Mouse (Mus musculus): Measurements from ENCODE around the gene Ramp1. TPM values are rescaled to one million over a fixed set of nuclear protein-coding genes. Genes with fewer than 3 reads are reported as not detected.

Ramp1 gene
- polyA plus RNA-seq, 1 experiment from 2014 or later, result 8.6 TPM

DNA sequence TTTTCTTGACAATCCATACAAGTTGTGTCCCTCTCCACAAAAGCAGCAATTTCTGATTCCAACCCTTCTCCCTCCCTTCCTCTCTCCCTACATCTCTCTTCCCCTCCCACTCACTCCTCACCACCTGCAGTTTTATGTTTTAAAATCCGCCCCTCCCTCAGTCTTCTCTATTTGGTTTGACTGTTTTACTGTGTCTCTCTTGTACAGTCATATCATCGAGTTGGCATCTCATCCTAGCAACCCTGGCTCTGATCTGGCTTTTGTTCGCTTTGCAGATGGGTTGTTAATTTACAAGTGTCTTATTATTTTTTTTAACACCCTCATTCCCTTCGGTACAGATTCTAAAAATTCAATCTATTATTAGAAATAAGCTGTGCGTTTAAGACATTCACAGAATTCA, 27.3 kb downstream of the Ramp1 start:
- H3K36me3 ChIP-seq (ENCODE audit: control insufficient read depth, insufficient read depth, low read length), result no peaks in the 10 kb centered on the region
- ATAC-seq (ENCODE audit: insufficient read depth, low FRiP score), result no peak
- H3K9me3 ChIP-seq (replicated peaks; ENCODE audit: control insufficient read depth, low read length), result no peaks in the 10 kb centered on the region
- no peak overlapping the region for H3K9ac ChIP-seq (ENCODE audit: low read length)
- H3K4me3 ChIP-seq (replicated peaks; ENCODE audit: low read length), result no peak overlapping the region
- no peaks in the 10 kb centered on the region for H3K4me1 ChIP-seq (ENCODE audit: control insufficient read depth, insufficient read depth, low read length)
- H3K27me3 ChIP-seq (ENCODE audit: control insufficient read depth, insufficient read depth, low read length), result no peaks in the 10 kb centered on the region
- H3K27ac ChIP-seq (ENCODE audit: low read length), result no peak overlapping the region
- WGBS, result 71% methylated on average over 5 of the region's 5 CpGs
- H3K4me2 ChIP-seq (ENCODE audit: low read depth, low read length), result no peak overlapping the region

DNA sequence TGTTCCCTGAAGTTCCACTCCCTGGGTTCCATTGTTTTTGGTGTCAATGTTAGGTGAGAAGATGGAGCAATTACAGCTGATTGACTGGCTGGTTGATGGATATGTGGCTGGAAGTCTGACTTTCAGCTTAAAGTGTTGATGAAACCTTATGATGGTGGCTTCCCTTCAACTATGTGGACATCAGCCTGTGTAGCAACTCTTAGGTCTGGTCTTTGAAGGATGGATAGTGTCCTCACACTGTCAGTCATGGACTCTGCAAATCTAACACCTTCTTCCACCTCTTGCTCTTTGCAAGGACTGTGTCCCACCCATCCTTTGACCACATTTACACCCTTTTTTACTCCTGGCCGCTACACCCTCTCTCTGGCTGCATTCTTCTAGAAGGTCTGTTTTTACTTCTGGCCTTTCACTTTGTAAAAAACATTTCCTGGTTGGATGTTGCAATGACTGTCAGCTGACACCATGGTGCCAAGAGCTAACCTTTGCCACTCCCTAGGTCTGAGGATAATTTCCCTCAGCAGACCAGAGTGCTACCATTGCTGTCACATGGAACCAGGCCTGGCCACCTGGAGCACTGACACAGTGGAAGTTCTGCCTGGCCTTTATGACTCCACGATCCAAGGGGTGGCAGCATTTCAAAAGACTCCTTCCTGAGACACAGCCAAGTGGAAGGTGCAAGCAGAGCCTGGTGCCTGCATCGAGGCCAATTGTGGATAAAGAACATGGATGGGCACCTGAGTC, 27.9 kb downstream of the Ramp1 start:
- no peak for ATAC-seq (ENCODE audit: insufficient read depth, low FRiP score)
- Histone ChIP-seq H3K4me1 (ENCODE audit: control insufficient read depth, insufficient read depth, low read length) (no peaks in the 10 kb centered on the region), H3K4me2 (ENCODE audit: low read depth, low read length) (no peak overlapping the region), H3K27me3 (ENCODE audit: control insufficient read depth, insufficient read depth, low read length) (no peaks in the 10 kb centered on the region), H3K36me3 (ENCODE audit: control insufficient read depth, insufficient read depth, low read length) (no peaks in the 10 kb centered on the region), H3K27ac (ENCODE audit: low read length) (no peak overlapping the region), H3K4me3 (replicated peaks; ENCODE audit: low read length) (no peak overlapping the region), H3K9ac (ENCODE audit: low read length) (no peak overlapping the region), H3K9me3 (replicated peaks; ENCODE audit: control insufficient read depth, low read length) (no peaks in the 10 kb centered on the region)
- WGBS, result 65% methylated on average over 3 of the region's 3 CpGs

DNA sequence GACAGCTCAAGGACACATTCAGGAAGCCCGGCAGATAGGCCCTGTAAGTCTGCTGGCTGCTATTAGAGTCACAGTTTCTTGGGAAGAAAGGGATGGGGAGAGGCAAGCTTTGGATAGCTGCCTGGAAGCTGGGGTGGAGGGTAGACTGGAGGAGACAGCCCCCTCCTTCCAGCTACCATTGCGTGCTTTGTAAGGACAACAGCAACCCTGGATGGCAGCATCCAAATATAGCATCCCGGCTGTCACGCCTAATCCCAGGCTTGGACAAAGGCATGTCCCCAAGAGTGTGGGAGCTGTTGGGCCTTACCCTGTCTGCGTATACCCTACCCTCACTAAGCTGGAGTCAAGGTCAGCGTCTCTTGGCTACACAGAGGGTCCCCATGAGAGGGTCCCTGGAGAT, 29.7 kb downstream of the Ramp1 start:
- Histone ChIP-seq H3K27me3 (ENCODE audit: control insufficient read depth, insufficient read depth, low read length) (no peaks in the 10 kb centered on the region), H3K27ac (ENCODE audit: low read length) (peak overlapping the region; percentile 56; the same call in 1 of the 2 replicates), H3K4me2 (ENCODE audit: low read depth, low read length) (no peak overlapping the region), H3K9me3 (replicated peaks; ENCODE audit: control insufficient read depth, low read length) (no peaks in the 10 kb centered on the region), H3K4me1 (ENCODE audit: control insufficient read depth, insufficient read depth, low read length) (no peaks in the 10 kb centered on the region), H3K9ac (ENCODE audit: low read length) (no peak overlapping the region), H3K4me3 (replicated peaks; ENCODE audit: low read length) (no peak overlapping the region), H3K36me3 (ENCODE audit: control insufficient read depth, insufficient read depth, low read length) (no peaks in the 10 kb centered on the region)
- ATAC-seq (ENCODE audit: insufficient read depth, low FRiP score), result no peak
- WGBS, result 74% methylated on average over 6 of the region's 6 CpGs

DNA sequence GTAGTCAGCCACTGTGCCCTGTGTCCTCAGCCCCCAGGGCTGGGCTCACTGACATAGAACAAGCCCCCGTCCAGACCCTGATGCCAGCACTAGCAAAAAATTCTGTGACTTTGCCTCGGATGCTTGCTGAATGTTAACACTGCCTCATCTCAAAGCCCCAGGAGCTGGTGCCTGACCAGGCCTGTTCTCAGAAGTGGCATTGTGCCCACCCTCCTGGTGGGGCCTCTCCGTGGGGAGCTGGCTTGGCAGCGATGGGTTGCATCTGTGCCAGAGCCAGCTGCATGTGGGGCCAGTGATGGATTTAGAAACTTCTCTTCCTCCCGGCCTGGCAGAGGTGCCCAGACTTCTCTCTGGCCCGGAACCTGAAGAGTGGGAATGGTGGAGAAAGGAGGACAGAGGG, 30.2 kb downstream of the Ramp1 start:
- Histone ChIP-seq H3K27ac (ENCODE audit: low read length) (peak overlapping the region; percentile 56; the same call in 1 of the 2 replicates), H3K4me3 (replicated peaks; ENCODE audit: low read length) (no peak overlapping the region), H3K27me3 (ENCODE audit: control insufficient read depth, insufficient read depth, low read length) (no peaks in the 10 kb centered on the region), H3K9ac (ENCODE audit: low read length) (no peak overlapping the region), H3K9me3 (replicated peaks; ENCODE audit: control insufficient read depth, low read length) (no peaks in the 10 kb centered on the region), H3K4me1 (ENCODE audit: control insufficient read depth, insufficient read depth, low read length) (no peaks in the 10 kb centered on the region), H3K4me2 (ENCODE audit: low read depth, low read length) (no peak overlapping the region), H3K36me3 (ENCODE audit: control insufficient read depth, insufficient read depth, low read length) (no peaks in the 10 kb centered on the region)
- ATAC-seq (ENCODE audit: insufficient read depth, low FRiP score), result peak; percentile 41; the same call in 1 of the 2 replicates
- 68% methylated on average over 6 of the region's 6 CpGs for WGBS

DNA sequence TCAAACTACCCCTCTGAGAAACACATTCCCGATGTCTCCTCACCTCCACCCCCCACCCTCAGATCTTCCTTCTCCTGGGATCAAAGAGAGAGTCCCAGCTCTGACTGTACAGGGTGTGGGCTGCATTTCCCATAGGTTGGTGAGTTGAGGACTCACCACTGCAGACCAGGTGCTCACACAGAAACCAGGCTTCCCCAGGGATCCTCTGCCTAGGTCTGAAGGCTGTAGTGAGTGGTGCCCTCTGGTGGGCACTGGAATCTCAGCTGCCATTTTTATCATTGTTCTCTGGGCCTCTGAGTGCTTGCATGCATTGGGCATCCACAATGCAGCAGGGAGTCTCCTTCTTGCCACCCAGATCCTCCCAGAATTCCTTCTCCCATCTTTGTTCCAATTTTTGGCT, 31.5 kb downstream of the Ramp1 start:
- 0 out of 2 replicates have a peak, but pooled peaks have one; percentile 26 for ATAC-seq (ENCODE audit: insufficient read depth, low FRiP score)
- Histone ChIP-seq H3K27ac (ENCODE audit: low read length) (peak overlapping the region; percentile 39; the same call in 1 of the 2 replicates), H3K4me3 (replicated peaks; ENCODE audit: low read length) (no peak overlapping the region), H3K4me2 (ENCODE audit: low read depth, low read length) (no peak overlapping the region), H3K36me3 (ENCODE audit: control insufficient read depth, insufficient read depth, low read length) (no peaks in the 10 kb centered on the region), H3K27me3 (ENCODE audit: control insufficient read depth, insufficient read depth, low read length) (no peaks in the 10 kb centered on the region), H3K4me1 (ENCODE audit: control insufficient read depth, insufficient read depth, low read length) (peaks cover 3% of the 10 kb centered on the region; the same call in 1 of the 2 replicates), H3K9me3 (replicated peaks; ENCODE audit: control insufficient read depth, low read length) (no peaks in the 10 kb centered on the region), H3K9ac (ENCODE audit: low read length) (peak overlapping the region; percentile 13; the same call in 1 of the 2 replicates)
- 78% methylated on average over 1 of the region's 1 CpGs for WGBS

DNA sequence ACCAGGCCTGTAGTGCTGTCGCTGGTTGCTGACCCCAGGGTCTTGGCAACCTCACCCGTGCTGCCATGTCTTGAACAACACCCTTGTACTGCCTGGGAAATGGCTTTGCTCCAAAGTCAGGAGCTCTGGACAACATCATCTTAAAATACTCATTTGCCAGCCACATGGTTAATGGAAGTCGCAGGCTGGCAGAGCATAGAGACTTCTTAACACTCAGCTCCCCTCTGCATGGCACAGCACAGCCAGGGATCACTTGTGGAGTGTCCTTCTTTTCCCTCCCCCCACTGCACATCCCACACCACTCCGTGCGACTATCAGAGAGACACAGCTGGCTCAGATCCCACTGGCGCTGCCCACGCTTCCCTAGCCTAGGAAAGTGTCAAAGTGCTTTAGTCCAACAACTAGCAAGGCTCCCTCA, 32.0 kb downstream of the Ramp1 start:
- no peaks in the 10 kb centered on the region for H3K27me3 ChIP-seq (ENCODE audit: control insufficient read depth, insufficient read depth, low read length)
- H3K4me2 ChIP-seq (ENCODE audit: low read depth, low read length), result no peak overlapping the region
- H3K36me3 ChIP-seq (ENCODE audit: control insufficient read depth, insufficient read depth, low read length), result no peaks in the 10 kb centered on the region
- H3K9me3 ChIP-seq (replicated peaks; ENCODE audit: control insufficient read depth, low read length), result no peaks in the 10 kb centered on the region
- peaks cover 8% of the 10 kb centered on the region; the same call in 1 of the 2 replicates for H3K4me1 ChIP-seq (ENCODE audit: control insufficient read depth, insufficient read depth, low read length)
- 65% methylated on average over 7 of the region's 7 CpGs for WGBS
- no peak overlapping the region for H3K4me3 ChIP-seq (replicated peaks; ENCODE audit: low read length)
- H3K9ac ChIP-seq (ENCODE audit: low read length), result peak overlapping the region; percentile 13; the same call in 1 of the 2 replicates
- no peak for ATAC-seq (ENCODE audit: insufficient read depth, low FRiP score)
- peak overlapping the region; percentile 39 for H3K27ac ChIP-seq (ENCODE audit: low read length)

DNA sequence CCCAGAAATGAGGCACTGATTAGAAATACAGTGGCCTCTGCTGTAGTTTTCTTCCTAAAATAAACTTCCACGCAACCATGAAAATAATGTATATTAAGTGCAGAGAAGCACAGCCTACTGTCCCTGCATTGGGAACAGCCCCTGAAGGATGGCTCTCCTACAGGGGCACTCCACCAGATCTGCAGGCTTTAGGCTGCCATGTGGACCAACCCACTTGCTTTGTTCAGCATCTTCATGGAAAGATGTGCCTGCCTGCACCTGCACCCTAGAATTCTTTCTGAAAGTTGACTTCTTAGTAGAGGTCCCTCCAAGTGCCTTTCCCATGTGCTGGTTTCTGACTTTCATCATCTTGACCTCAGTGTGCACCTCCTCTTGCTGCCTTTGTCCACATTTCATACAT, 35.6 kb downstream of the Ramp1 start:
- ATAC-seq (ENCODE audit: insufficient read depth, low FRiP score), result no peak
- Histone ChIP-seq H3K27ac (ENCODE audit: low read length) (no peak overlapping the region), H3K36me3 (ENCODE audit: control insufficient read depth, insufficient read depth, low read length) (no peaks in the 10 kb centered on the region), H3K4me2 (ENCODE audit: low read depth, low read length) (no peak overlapping the region), H3K4me3 (replicated peaks; ENCODE audit: low read length) (no peak overlapping the region), H3K9me3 (replicated peaks; ENCODE audit: control insufficient read depth, low read length) (no peaks in the 10 kb centered on the region), H3K27me3 (ENCODE audit: control insufficient read depth, insufficient read depth, low read length) (no peaks in the 10 kb centered on the region), H3K9ac (ENCODE audit: low read length) (no peak overlapping the region), H3K4me1 (ENCODE audit: control insufficient read depth, insufficient read depth, low read length) (peaks cover 9% of the 10 kb centered on the region; the same call in 1 of the 2 replicates)
- 77% methylated on average over 1 of the region's 1 CpGs for WGBS

DNA sequence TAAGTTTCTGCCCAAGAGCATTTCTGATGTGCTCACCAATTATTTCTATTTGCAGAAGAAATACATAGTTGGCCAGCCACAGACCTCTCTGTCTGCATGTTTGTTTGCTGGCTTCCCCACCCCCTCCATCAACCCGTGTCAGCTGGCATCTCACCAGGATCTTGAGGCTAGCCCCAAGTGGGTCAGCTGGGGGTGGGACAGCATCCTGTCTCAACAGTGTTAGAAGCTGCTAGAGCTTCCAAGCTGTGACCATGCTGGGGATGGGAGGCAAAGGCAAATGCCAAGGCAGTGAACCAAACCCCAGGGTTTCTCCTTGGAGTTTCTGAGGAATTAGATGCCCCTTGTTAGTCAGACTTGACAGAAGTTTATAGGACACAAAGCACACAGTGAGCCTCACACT, 36.4 kb downstream of the Ramp1 start:
- H3K27ac ChIP-seq (ENCODE audit: low read length), result peak overlapping the region; percentile 29; the same call in 1 of the 2 replicates

DNA sequence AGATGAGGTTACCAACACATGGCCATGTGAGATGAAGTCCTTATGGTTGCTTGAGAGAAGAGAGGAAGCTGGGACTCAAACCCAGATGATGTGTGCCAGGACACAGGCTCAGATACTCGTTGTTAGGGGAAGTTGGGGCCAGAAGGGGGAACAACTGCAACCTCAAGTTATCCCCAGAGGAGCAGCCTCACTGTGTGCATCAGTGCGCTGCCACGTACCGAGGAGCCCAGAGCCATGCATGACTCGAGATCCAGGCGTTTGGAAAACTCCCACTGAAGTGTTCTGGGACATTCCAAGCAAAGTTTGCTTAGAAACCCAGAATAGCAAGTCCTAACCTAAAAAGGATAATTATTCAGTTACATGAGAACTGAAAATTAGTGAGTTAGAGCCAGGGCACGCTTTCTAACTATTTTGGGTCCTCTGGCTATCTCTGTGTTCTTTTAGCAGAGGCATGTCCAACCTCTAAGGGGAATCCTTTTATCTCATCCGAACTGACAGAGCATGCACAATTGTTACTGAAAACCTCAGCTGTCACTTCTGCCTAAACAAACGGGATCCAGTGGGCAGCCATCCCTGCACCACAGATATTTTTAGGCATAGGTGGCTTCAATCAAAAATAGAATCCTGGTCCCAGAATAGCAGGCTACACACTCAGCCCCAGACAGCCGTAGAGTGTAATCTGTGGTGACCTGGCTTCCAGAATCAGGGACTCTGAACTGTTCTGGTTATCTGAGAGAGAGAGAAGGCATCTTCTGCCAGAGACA, 37.1 kb downstream of the Ramp1 start:
- peak overlapping the region; percentile 29; the same call in 1 of the 2 replicates for H3K27ac ChIP-seq (ENCODE audit: low read length)
- H3K36me3 ChIP-seq (ENCODE audit: control insufficient read depth, insufficient read depth, low read length), result no peaks in the 10 kb centered on the region
- WGBS, result 47% methylated on average over 10 of the region's 10 CpGs
- H3K4me1 ChIP-seq (ENCODE audit: control insufficient read depth, insufficient read depth, low read length), result peaks cover 9% of the 10 kb centered on the region; the same call in 1 of the 2 replicates
- H3K27me3 ChIP-seq (ENCODE audit: control insufficient read depth, insufficient read depth, low read length), result no peaks in the 10 kb centered on the region
- H3K9me3 ChIP-seq (replicated peaks; ENCODE audit: control insufficient read depth, low read length), result no peaks in the 10 kb centered on the region
- H3K4me2 ChIP-seq (ENCODE audit: low read depth, low read length), result no peak overlapping the region
- H3K4me3 ChIP-seq (replicated peaks; ENCODE audit: low read length), result no peak overlapping the region
- H3K9ac ChIP-seq (ENCODE audit: low read length), result no peak overlapping the region
- peak; percentile 48; the same call in 1 of the 2 replicates for ATAC-seq (ENCODE audit: insufficient read depth, low FRiP score)

More for the DNA sequence above, 36.4 kb downstream of the Ramp1 start:
- H3K4me2 ChIP-seq (ENCODE audit: low read depth, low read length), result no peak overlapping the region
- WGBS, result 13% methylated on average over 1 of the region's 1 CpGs
- no peaks in the 10 kb centered on the region for H3K27me3 ChIP-seq (ENCODE audit: control insufficient read depth, insufficient read depth, low read length)
- peaks cover 9% of the 10 kb centered on the region; the same call in 1 of the 2 replicates for H3K4me1 ChIP-seq (ENCODE audit: control insufficient read depth, insufficient read depth, low read length)
- H3K4me3 ChIP-seq (replicated peaks; ENCODE audit: low read length), result no peak overlapping the region
- H3K9me3 ChIP-seq (replicated peaks; ENCODE audit: control insufficient read depth, low read length), result no peaks in the 10 kb centered on the region
- no peak overlapping the region for H3K9ac ChIP-seq (ENCODE audit: low read length)
- no peaks in the 10 kb centered on the region for H3K36me3 ChIP-seq (ENCODE audit: control insufficient read depth, insufficient read depth, low read length)
- no peak for ATAC-seq (ENCODE audit: insufficient read depth, low FRiP score)
